ENCODE assay signal across 13 mouse cellular contexts in genomic region chr7:110782845-110783478, GRCm38 (mm10). TPM values are rescaled to one million over a fixed set of nuclear protein-coding genes. Genes with fewer than 3 reads are reported as not detected.
DNase-seq lines count a peak whose midpoint lies in the region; TF ChIP-seq lines count a peak whose summit lies in the region.
"Had no signal": no experiment of that assay in that cellular context is flagged by ENCODE, and none has a peak within 500 bp of the region (broad histone marks: within the 10 kb centered on the region; RNA-seq: fewer than 3 reads in every experiment).

No protein-coding gene starts in this region.

- no peaks in the 10 kb centered on the region for H3K36me3 ChIP-seq in embryonic facial prominence, embryonic 10.5 days (replicated peaks)
- H3K36me3 ChIP-seq in forebrain, embryonic 10.5 days (replicated peaks), result no peaks in the 10 kb centered on the region
- H3K36me3 ChIP-seq: forebrain, embryonic 15.5 days; hindbrain, embryonic 10.5 days had no signal

- TF ChIP-seq CTCF in lung, adult 2 months (IDR thresholded peaks at IDR 0.05; ENCODE audit: insufficient read depth, low read length), result no peak
- no peak for TF ChIP-seq CTCF in left cerebral cortex, adult 2 months (IDR thresholded peaks at IDR 0.05)

- H3K9me3 ChIP-seq in embryonic facial prominence, embryonic 10.5 days, result no peaks in the 10 kb centered on the region
- H3K9me3 ChIP-seq in forebrain, embryonic 10.5 days, result no peaks in the 10 kb centered on the region
- H3K9me3 ChIP-seq: forebrain, embryonic 15.5 days; hindbrain, embryonic 10.5 days had no signal

- no peak overlapping the region for H3K27ac ChIP-seq in embryonic facial prominence, embryonic 10.5 days (replicated peaks)
- no peak overlapping the region for H3K27ac ChIP-seq in forebrain, embryonic 10.5 days
- no peak overlapping the region for H3K27ac ChIP-seq in left cerebral cortex, adult 2 months
- H3K27ac ChIP-seq: forebrain, embryonic 15.5 days; hindbrain, embryonic 10.5 days had no signal

- no peak overlapping the region for H3K4me3 ChIP-seq in lung, adult 2 months (replicated peaks; ENCODE audit: extremely low read depth, low read depth, low read length)
- H3K4me3 ChIP-seq in embryonic facial prominence, embryonic 10.5 days, result no peak overlapping the region
- no peak overlapping the region for H3K4me3 ChIP-seq in forebrain, embryonic 10.5 days
- H3K4me3 ChIP-seq in left cerebral cortex, adult 2 months, result no peak overlapping the region
- H3K4me3 ChIP-seq: forebrain, embryonic 15.5 days; hindbrain, embryonic 10.5 days had no signal

- peaks cover 19% of the 10 kb centered on the region for H3K4me1 ChIP-seq in lung, adult 2 months (ENCODE audit: control insufficient read depth, insufficient read depth, low read length)
- peaks cover 58% of the 10 kb centered on the region for H3K4me1 ChIP-seq in embryonic facial prominence, embryonic 10.5 days
- H3K4me1 ChIP-seq in forebrain, embryonic 10.5 days, result peaks cover 36% of the 10 kb centered on the region

- H3K27me3 ChIP-seq in embryonic facial prominence, embryonic 10.5 days (replicated peaks; ENCODE audit: low read depth, poor library complexity, severe bottlenecking), result no peaks in the 10 kb centered on the region
- no peaks in the 10 kb centered on the region for H3K27me3 ChIP-seq in forebrain, embryonic 10.5 days (ENCODE audit: poor library complexity, severe bottlenecking)
- H3K27me3 ChIP-seq: forebrain, embryonic 15.5 days had no signal

- 39% methylated on average over 10 of the region's 10 CpGs for WGBS in lung, adult 2 months
- WGBS in embryonic facial prominence, embryonic 10.5 days, result 45% methylated on average over 10 of the region's 10 CpGs
- 49% methylated on average over 10 of the region's 10 CpGs for WGBS in forebrain, embryonic 10.5 days

- intact Hi-C loops in heart, postnatal 36 days (cut with DNase I), result no loop called here
- intact Hi-C loops in left cerebral cortex, adult 2 months (cut with DNase I), result no loop called here

- peak; percentile 46 for DNase-seq in heart, adult 8-10 months (ENCODE audit: low spot score)
- DNase-seq in heart, postnatal 36 days, result no peak
- DNase-seq in lung, postnatal 25 days (ENCODE audit: low spot score), result peak; percentile 52
- no peak for DNase-seq in lung, adult 2 months
- DNase-seq in embryonic facial prominence, embryonic 10.5 days (ENCODE audit: low spot score), result peak; percentile 30
- DNase-seq in forebrain, embryonic 10.5 days (ENCODE audit: extremely low spot score, low spot score), result no peak
- DNase-seq in left cerebral cortex, adult 2 months (ENCODE audit: extremely low spot score in 1 of 2, low spot score in 2 of 2), result no peak
- DNase-seq: cerebellum, adult 11-12 months; cerebellum, postnatal 36 days; gastrocnemius, postnatal 10 days; midbrain, embryonic 14.5 days had no signal

- TF ChIP-seq POLR2A in lung, adult 2 months (IDR thresholded peaks at IDR 0.05; ENCODE audit: borderline replicate concordance, extremely low read depth, low read depth, low read length), result no peak

RNA-seq across cellular contexts. Expression of gene Ampd3, which starts 15.0 kb away (rescaled TPM):
- total RNA-seq in heart, adult 8-10 months (2022), result 10 to 100 TPM; 28.4 to 42.8 (median 34.3) TPM
- total RNA-seq in heart, postnatal 36 days (2021), result 10 to 100 TPM; 31.5 to 45.8 TPM
- 21.8 and 23.5 TPM in 2 replicates for polyA plus RNA-seq in lung, adult 2 months (2012; rRNA removed)
- polyA plus RNA-seq in embryonic facial prominence, embryonic 10.5 days (2016; fragmentation: Nextera tagmentation; extraction: Ambion mirVana), result 1.0 and 1.5 TPM in 2 replicates
- polyA plus RNA-seq in forebrain, embryonic 10.5 days (2016; fragmentation: Nextera tagmentation; extraction: Ambion mirVana), result 1.2 and 1.5 TPM in 2 replicates
- 10 to 100 TPM; 24.4 to 25.3 TPM for total RNA-seq in left cerebral cortex, adult 2 months (2021)

Comparison
In these comparisons a context has a peak if more than half of its experiments do, and no peak if none do; other contexts are left out.
1. DNase-seq: peak in heart, adult 8-10 months (single experiment), lung, postnatal 25 days (single experiment) and embryonic facial prominence, embryonic 10.5 days (single experiment); none in heart, postnatal 36 days (0 of 2), lung, adult 2 months (single experiment), forebrain, embryonic 10.5 days (single experiment) and left cerebral cortex, adult 2 months (0 of 2).